Mouse (Mus musculus): ENCODE data around the gene Spx. TPM values are rescaled to one million over a fixed set of nuclear protein-coding genes. Genes with fewer than 3 reads are reported as not detected.

The Spx gene
- polyA plus RNA-seq, 1 experiment = not detected

GRCm38 (mm10) chr6:142429072-142429471 lies 15.8 kb downstream of the Spx start:
- Histone ChIP-seq H3K4me3 (ENCODE audit: low read depth, low read length) (no peak overlapping the region), H3K27me3 (ENCODE audit: control insufficient read depth, insufficient read depth, low read length, poor library complexity, severe bottlenecking) (no peaks in the 10 kb centered on the region), H3K4me1 (ENCODE audit: control insufficient read depth, insufficient read depth, low read length) (no peaks in the 10 kb centered on the region), H3K36me3 (ENCODE audit: control insufficient read depth, insufficient read depth, low read length, poor library complexity, severe bottlenecking) (no peaks in the 10 kb centered on the region), H3K9me3 (replicated peaks; ENCODE audit: control insufficient read depth, insufficient read depth, low read length, poor library complexity, severe bottlenecking) (no peaks in the 10 kb centered on the region), H3K27ac (ENCODE audit: insufficient read depth, low read length) (no peak overlapping the region), H3K9ac (ENCODE audit: low read depth, poor library complexity, severe bottlenecking) (no peak overlapping the region)
- TF ChIP-seq EP300 (IDR thresholded peaks at IDR 0.05; ENCODE audit: insufficient read depth, low read depth, low read length) (no peak), CTCF (IDR thresholded peaks at IDR 0.05; ENCODE audit: low read depth, low read length) (no peak), POLR2A (IDR thresholded peaks at IDR 0.05; ENCODE audit: insufficient read depth, low read length) (no peak)

GRCm38 (mm10) chr6:142451381-142451780 lies 38.1 kb downstream of the Spx start:
- Histone ChIP-seq H3K9ac (ENCODE audit: low read depth, poor library complexity, severe bottlenecking) (no peak overlapping the region), H3K27me3 (ENCODE audit: control insufficient read depth, insufficient read depth, low read length, poor library complexity, severe bottlenecking) (no peaks in the 10 kb centered on the region), H3K4me1 (ENCODE audit: control insufficient read depth, insufficient read depth, low read length) (no peaks in the 10 kb centered on the region), H3K27ac (ENCODE audit: insufficient read depth, low read length) (no peak overlapping the region), H3K4me3 (ENCODE audit: low read depth, low read length) (no peak overlapping the region), H3K9me3 (replicated peaks; ENCODE audit: control insufficient read depth, insufficient read depth, low read length, poor library complexity, severe bottlenecking) (no peaks in the 10 kb centered on the region), H3K36me3 (ENCODE audit: control insufficient read depth, insufficient read depth, low read length, poor library complexity, severe bottlenecking) (no peaks in the 10 kb centered on the region)
- no peak for TF ChIP-seq CTCF (IDR thresholded peaks at IDR 0.05; ENCODE audit: low read depth, low read length)
- no peak for TF ChIP-seq POLR2A (IDR thresholded peaks at IDR 0.05; ENCODE audit: insufficient read depth, low read length)
- no peak for TF ChIP-seq EP300 (IDR thresholded peaks at IDR 0.05; ENCODE audit: insufficient read depth, low read depth, low read length)

GRCm38 (mm10) chr6:142453311-142453710 lies 40.1 kb downstream of the Spx start:
- Histone ChIP-seq H3K9ac (ENCODE audit: low read depth, poor library complexity, severe bottlenecking) (no peak overlapping the region), H3K27ac (ENCODE audit: insufficient read depth, low read length) (no peak overlapping the region), H3K36me3 (ENCODE audit: control insufficient read depth, insufficient read depth, low read length, poor library complexity, severe bottlenecking) (no peaks in the 10 kb centered on the region), H3K4me3 (ENCODE audit: low read depth, low read length) (no peak overlapping the region), H3K27me3 (ENCODE audit: control insufficient read depth, insufficient read depth, low read length, poor library complexity, severe bottlenecking) (no peaks in the 10 kb centered on the region), H3K9me3 (replicated peaks; ENCODE audit: control insufficient read depth, insufficient read depth, low read length, poor library complexity, severe bottlenecking) (no peaks in the 10 kb centered on the region), H3K4me1 (ENCODE audit: control insufficient read depth, insufficient read depth, low read length) (no peaks in the 10 kb centered on the region)
- TF ChIP-seq EP300 (IDR thresholded peaks at IDR 0.05; ENCODE audit: insufficient read depth, low read depth, low read length) = no peak
- no peak for TF ChIP-seq POLR2A (IDR thresholded peaks at IDR 0.05; ENCODE audit: insufficient read depth, low read length)
- TF ChIP-seq CTCF (IDR thresholded peaks at IDR 0.05; ENCODE audit: low read depth, low read length) = no peak

GRCm38 (mm10) chr6:142455314-142455996 lies 42.2 kb downstream of the Spx start:
- no peak overlapping the region for H3K4me3 ChIP-seq (ENCODE audit: low read depth, low read length)
- no peaks in the 10 kb centered on the region for H3K9me3 ChIP-seq (replicated peaks; ENCODE audit: control insufficient read depth, insufficient read depth, low read length, poor library complexity, severe bottlenecking)
- H3K27ac ChIP-seq (ENCODE audit: insufficient read depth, low read length) = no peak overlapping the region
- no peak overlapping the region for H3K9ac ChIP-seq (ENCODE audit: low read depth, poor library complexity, severe bottlenecking)
- no peaks in the 10 kb centered on the region for H3K4me1 ChIP-seq (ENCODE audit: control insufficient read depth, insufficient read depth, low read length)
- no peak for TF ChIP-seq EP300 (IDR thresholded peaks at IDR 0.05; ENCODE audit: insufficient read depth, low read depth, low read length)
- TF ChIP-seq CTCF (IDR thresholded peaks at IDR 0.05; ENCODE audit: low read depth, low read length) = no peak
- no peak for TF ChIP-seq POLR2A (IDR thresholded peaks at IDR 0.05; ENCODE audit: insufficient read depth, low read length)
- H3K27me3 ChIP-seq (ENCODE audit: control insufficient read depth, insufficient read depth, low read length, poor library complexity, severe bottlenecking) = no peaks in the 10 kb centered on the region
- no peaks in the 10 kb centered on the region for H3K36me3 ChIP-seq (ENCODE audit: control insufficient read depth, insufficient read depth, low read length, poor library complexity, severe bottlenecking)

- H3K9ac ChIP-seq (ENCODE audit: low read depth, poor library complexity, severe bottlenecking) = no peak overlapping the region
These were observed 44.8 kb downstream of the Spx start for GRCm38 (mm10) chr6:142458010-142458409.

GRCm38 (mm10) chr6:142459017-142459678 lies 45.9 kb downstream of the Spx start:
- no peak for TF ChIP-seq CTCF (IDR thresholded peaks at IDR 0.05; ENCODE audit: low read depth, low read length)
- no peak for TF ChIP-seq EP300 (IDR thresholded peaks at IDR 0.05; ENCODE audit: insufficient read depth, low read depth, low read length)
- TF ChIP-seq POLR2A (IDR thresholded peaks at IDR 0.05; ENCODE audit: insufficient read depth, low read length) = no peak
- no peaks in the 10 kb centered on the region for H3K27me3 ChIP-seq (ENCODE audit: control insufficient read depth, insufficient read depth, low read length, poor library complexity, severe bottlenecking)
- H3K36me3 ChIP-seq (ENCODE audit: control insufficient read depth, insufficient read depth, low read length, poor library complexity, severe bottlenecking) = no peaks in the 10 kb centered on the region
- no peak overlapping the region for H3K9ac ChIP-seq (ENCODE audit: low read depth, poor library complexity, severe bottlenecking)
- H3K4me3 ChIP-seq (ENCODE audit: low read depth, low read length) = no peak overlapping the region
- no peaks in the 10 kb centered on the region for H3K9me3 ChIP-seq (replicated peaks; ENCODE audit: control insufficient read depth, insufficient read depth, low read length, poor library complexity, severe bottlenecking)
- no peak overlapping the region for H3K27ac ChIP-seq (ENCODE audit: insufficient read depth, low read length)
- H3K4me1 ChIP-seq (ENCODE audit: control insufficient read depth, insufficient read depth, low read length) = peaks cover 1% of the 10 kb centered on the region

More at GRCm38 (mm10) chr6:142458010-142458409, 44.8 kb downstream of the Spx start:
- H3K36me3 ChIP-seq (ENCODE audit: control insufficient read depth, insufficient read depth, low read length, poor library complexity, severe bottlenecking) = no peaks in the 10 kb centered on the region
- H3K4me3 ChIP-seq (ENCODE audit: low read depth, low read length) = no peak overlapping the region
- peaks cover 1% of the 10 kb centered on the region for H3K4me1 ChIP-seq (ENCODE audit: control insufficient read depth, insufficient read depth, low read length)
- H3K27ac ChIP-seq (ENCODE audit: insufficient read depth, low read length) = no peak overlapping the region
- H3K9me3 ChIP-seq (replicated peaks; ENCODE audit: control insufficient read depth, insufficient read depth, low read length, poor library complexity, severe bottlenecking) = no peaks in the 10 kb centered on the region
- TF ChIP-seq CTCF (IDR thresholded peaks at IDR 0.05; ENCODE audit: low read depth, low read length) (no peak), EP300 (IDR thresholded peaks at IDR 0.05; ENCODE audit: insufficient read depth, low read depth, low read length) (no peak), POLR2A (IDR thresholded peaks at IDR 0.05; ENCODE audit: insufficient read depth, low read length) (no peak)
- H3K27me3 ChIP-seq (ENCODE audit: control insufficient read depth, insufficient read depth, low read length, poor library complexity, severe bottlenecking) = no peaks in the 10 kb centered on the region

Data from ES-Bruce4 (cell line).